Mouse (Mus musculus): ENCODE measurements around the gene Abca8b.
"Not testable (repeated sequence)": the region's sequence is repeated elsewhere in the genome, so short reads cannot be mapped to it uniquely, and the experiment has no call there.

Gene Abca8b

GRCm38 (mm10) chr11:109995624-109996023, at the start of gene Abca8b:
Gene Abca8b (minus strand): TSS chr11:109995845.
- DNase-seq = peak; percentile 75

- DNase-seq = no peak
Observed at GRCm38 (mm10) chr11:110037795-110038194, 42.1 kb upstream of the Abca8b start.

- DNase-seq = peak; percentile 21
Observed at GRCm38 (mm10) chr11:110028913-110029695, 33.5 kb upstream of the Abca8b start.

GRCm38 (mm10) chr11:110010836-110011546, 15.3 kb upstream of the Abca8b start:
- no peak for DNase-seq

GRCm38 (mm10) chr11:109995013-109995412, 632 bp downstream of the Abca8b start:
- DNase-seq = peak; percentile 18

- DNase-seq = no peak
Observed at GRCm38 (mm10) chr11:109994014-109994413, 1.6 kb downstream of the Abca8b start.

GRCm38 (mm10) chr11:109991270-109991669, 4.4 kb downstream of the Abca8b start:
- no peak for DNase-seq

- no peak for DNase-seq
Observed at GRCm38 (mm10) chr11:109990256-109990655, 5.4 kb downstream of the Abca8b start.

- no peak for DNase-seq
Observed at GRCm38 (mm10) chr11:109988164-109988563, 7.5 kb downstream of the Abca8b start.

- not testable (repeated sequence) for DNase-seq
Observed at GRCm38 (mm10) chr11:109987460-109988072, 8.1 kb downstream of the Abca8b start.

- no peak for DNase-seq
Observed at GRCm38 (mm10) chr11:109981872-109982271, 13.8 kb downstream of the Abca8b start.

GRCm38 (mm10) chr11:109970521-109970920, 25.1 kb downstream of the Abca8b start:
- peak; percentile 29 for DNase-seq

- DNase-seq = no peak
Observed at GRCm38 (mm10) chr11:109961495-109962492, 33.9 kb downstream of the Abca8b start.

GRCm38 (mm10) chr11:109955185-109955584, 40.5 kb downstream of the Abca8b start:
- DNase-seq = no peak

- no peak for DNase-seq
Observed at GRCm38 (mm10) chr11:109936915-109937314, 58.7 kb downstream of the Abca8b start.

- DNase-seq = not testable (repeated sequence)
Observed at GRCm38 (mm10) chr11:109933207-109933606, 62.4 kb downstream of the Abca8b start.

GRCm38 (mm10) chr11:109928489-109928888, 67.2 kb downstream of the Abca8b start:
- no peak for DNase-seq

- no peak for DNase-seq
Observed at GRCm38 (mm10) chr11:109926718-109927680, 68.6 kb downstream of the Abca8b start.

- no peak for DNase-seq
Observed at GRCm38 (mm10) chr11:109922236-109922635, 73.4 kb downstream of the Abca8b start.

- DNase-seq = no peak
Observed at GRCm38 (mm10) chr11:109919480-109919879, 76.2 kb downstream of the Abca8b start.

- DNase-seq = no peak
Observed at GRCm38 (mm10) chr11:109916654-109917053, 79.0 kb downstream of the Abca8b start.

All from kidney, postnatal 14 days (tissue).